Mouse (Mus musculus) neural tube, embryonic 11.5 days (tissue): ENCODE measurements at regions not wholly inside any gene's neighbourhood (a gene's known extent, or its start where the extent isn't known, plus 50 kb on each side); places are given as distances from the start of the nearest gene placed in this dataset.
A peak's percentile ranks its signal among the peaks of the same experiment; 100 is the strongest.

Experiments
- ATAC-seq: fragments of 200-750 bp; cut with Nextera tagmentation; 2 replicates; pipeline ENCODE4 v1.8.0; 2017; ENCODE audit warnings: moderate number of reproducible peaks, mild to moderate bottlenecking, moderate TSS enrichment, moderate library complexity; ENCODE audit not compliant: insufficient read depth, low FRiP score, low TSS enrichment
- DNase-seq: peaks from one replicate; pipeline ENCODE4 v3.0.0-alpha.2; 2015; ENCODE audit warnings: low spot score
- H3K27ac ChIP-seq: fragments of 300-500 bp; sonication (generic); 2 replicates; pipeline ENCODE4 v1.5.1; 2014; ENCODE audit warnings: low read depth, mild to moderate bottlenecking, low read length
- H3K27me3 ChIP-seq: fragments of 300-500 bp; sonication (generic); 2 replicates; pipeline ENCODE4 v1.6.1; 2014; ENCODE audit warnings: mild to moderate bottlenecking, low read length, mixed read lengths; ENCODE audit not compliant: control insufficient read depth, insufficient read depth
- H3K36me3 ChIP-seq: fragments of 300-500 bp; sonication (generic); 2 replicates; pipeline ENCODE4 v1.6.1; 2014; ENCODE audit warnings: mild to moderate bottlenecking, low read length, moderate library complexity, mixed read lengths; ENCODE audit not compliant: control insufficient read depth, insufficient read depth
- H3K4me1 ChIP-seq: fragments of 300-500 bp; sonication (generic); 2 replicates; pipeline ENCODE4 v1.6.1; 2014; ENCODE audit warnings: low read length, mixed read lengths; ENCODE audit not compliant: control insufficient read depth, insufficient read depth
- H3K4me2 ChIP-seq: fragments of 300-500 bp; sonication (generic); 2 replicates; pipeline ENCODE4 v1.6.1; 2014; ENCODE audit warnings: low read depth, mild to moderate bottlenecking, moderate library complexity
- H3K4me3 ChIP-seq: fragments of 300-500 bp; sonication (generic); 2 replicates; pipeline ENCODE4 v1.5.1; 2014; ENCODE audit warnings: low read depth, low read length
- H3K9ac ChIP-seq: fragments of 300-500 bp; sonication (generic); 2 replicates; pipeline ENCODE4 v1.6.1; 2014; ENCODE audit warnings: mild to moderate bottlenecking, low read length
- H3K9me3 ChIP-seq: fragments of 300-500 bp; sonication (generic); 2 replicates; pipeline ENCODE4 v1.6.1; 2016; ENCODE audit warnings: low read length; ENCODE audit not compliant: control insufficient read depth
- WGBS: fragments of 180-500 bp; shearing (Covaris S2); extraction: QIAGEN DNeasy Blood & Tissue Kit; methylation state at CpG from one replicate; pipeline ENCODE4 v1.1.7; 2014; 5-methylcytosine and 5-hydroxymethylcytosine counted together

- peaks cover 10% of the 10 kb centered on the region for H3K4me1 ChIP-seq
- no peaks in the 10 kb centered on the region for H3K27me3 ChIP-seq
- no peak overlapping the region for H3K4me2 ChIP-seq
- no peaks in the 10 kb centered on the region for H3K36me3 ChIP-seq
- 62% methylated on average over 3 of the region's 3 CpGs for WGBS
- no peak overlapping the region for H3K27ac ChIP-seq
- no peak overlapping the region for H3K4me3 ChIP-seq
- no peak overlapping the region for H3K9ac ChIP-seq
- DNase-seq (no peak), ATAC-seq (no peak)
- H3K9me3 ChIP-seq: no peaks in the 10 kb centered on the region
These were observed 240.0 kb downstream of the Cd83 start for GRCm38 (mm10) chr13:44024612-44025011.

DNA sequence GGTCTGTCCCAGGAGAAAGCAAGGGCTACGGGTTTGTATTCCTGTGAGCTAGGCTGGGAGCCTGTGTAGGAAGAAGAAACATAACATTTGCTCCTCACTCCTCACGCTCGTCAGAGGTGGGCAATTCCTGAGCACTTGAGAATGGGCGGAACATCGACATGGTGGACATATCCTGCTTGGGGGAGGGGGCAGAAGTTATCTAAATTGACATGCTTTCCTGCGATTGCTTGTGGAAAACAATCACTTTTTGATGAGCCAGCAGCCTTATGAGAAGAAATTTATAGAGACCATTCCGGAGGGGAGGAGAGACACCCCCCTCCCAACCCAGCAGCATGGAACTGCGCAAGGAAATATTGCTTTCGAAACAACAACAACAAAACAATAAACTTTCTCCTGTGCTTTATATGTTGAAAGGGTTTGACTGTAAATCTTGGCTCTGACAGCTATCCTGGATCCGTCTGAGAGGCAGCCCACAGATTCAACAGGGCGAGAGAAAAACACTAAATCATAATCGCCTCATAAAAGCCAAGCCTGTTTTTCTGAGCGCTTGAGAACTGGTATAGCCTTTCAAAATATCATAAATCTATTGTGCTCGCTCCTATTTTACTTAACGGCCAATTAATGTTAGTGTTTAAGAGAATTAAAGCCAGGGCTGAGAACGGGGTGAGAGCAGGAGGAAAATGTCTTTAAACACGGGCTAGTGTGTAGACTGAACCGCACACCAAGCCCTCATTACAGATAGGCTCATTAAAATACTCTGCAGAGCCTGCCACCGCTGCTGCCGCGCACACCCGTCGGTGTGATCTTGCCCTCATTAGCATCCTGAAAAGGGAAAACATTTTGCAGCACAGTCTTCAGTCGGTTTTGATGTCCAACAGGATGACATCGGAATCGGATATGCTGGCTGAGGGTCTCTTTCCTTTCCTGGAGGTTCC, 242.0 kb downstream of the Cd83 start:
- ATAC-seq (no peak), DNase-seq (no peak)
- no peak overlapping the region for H3K9ac ChIP-seq
- no peaks in the 10 kb centered on the region for H3K9me3 ChIP-seq
- H3K4me1 ChIP-seq: peaks cover 7% of the 10 kb centered on the region
- no peak overlapping the region for H3K4me3 ChIP-seq
- H3K27ac ChIP-seq: no peak overlapping the region
- no peaks in the 10 kb centered on the region for H3K36me3 ChIP-seq
- no peaks in the 10 kb centered on the region for H3K27me3 ChIP-seq
- WGBS: 57% methylated on average over 26 of the region's 26 CpGs
- 0 out of 2 replicates have a peak overlapping the region, but pooled peaks have one; percentile 10 for H3K4me2 ChIP-seq

DNA sequence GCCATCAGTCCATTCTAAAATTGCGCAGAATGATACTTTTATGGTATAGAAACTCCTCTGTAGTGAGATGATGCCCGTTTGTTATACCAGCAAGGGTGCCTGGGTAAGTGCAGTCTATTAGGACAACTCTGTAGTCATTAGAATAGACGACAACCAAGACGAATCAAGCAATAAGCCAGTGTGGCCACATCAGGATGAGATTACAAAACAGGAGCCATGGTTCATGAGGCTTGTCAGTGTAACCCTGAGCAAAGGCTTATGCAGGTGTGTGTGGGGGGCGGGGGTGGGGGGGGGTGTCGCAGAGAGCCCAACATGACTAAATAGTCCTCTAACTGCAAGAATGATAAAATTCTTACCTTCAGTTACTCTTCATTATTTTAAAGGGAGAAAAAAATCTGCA, 243.5 kb downstream of the Cd83 start:
- 88% methylated on average over 6 of the region's 6 CpGs for WGBS
- no peaks in the 10 kb centered on the region for H3K27me3 ChIP-seq
- no peak for ATAC-seq

DNA sequence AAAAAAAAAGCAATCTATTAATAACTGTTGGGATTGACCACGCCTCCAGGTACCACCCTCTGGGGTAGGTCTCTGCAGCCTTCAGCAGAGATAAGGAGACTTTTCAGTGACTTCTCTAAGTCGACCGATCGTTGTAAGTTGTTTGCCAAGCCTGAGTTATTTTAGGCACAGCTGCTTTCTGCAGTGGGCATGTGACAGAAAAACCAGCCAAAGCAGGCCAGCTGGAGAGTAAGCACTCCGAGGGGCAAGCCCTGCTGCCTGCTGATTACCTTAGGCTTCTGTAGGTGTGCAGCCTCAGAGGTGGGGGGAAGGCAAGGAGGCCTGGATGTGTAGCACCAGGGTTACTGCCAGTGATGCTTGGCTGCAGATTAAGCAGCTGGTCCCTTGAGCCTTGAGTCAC, 246.0 kb downstream of the Cd83 start:
- Histone ChIP-seq H3K4me1 (peaks cover 7% of the 10 kb centered on the region), H3K9me3 (no peaks in the 10 kb centered on the region), H3K27ac (no peak overlapping the region), H3K9ac (no peak overlapping the region), H3K36me3 (no peaks in the 10 kb centered on the region), H3K4me3 (no peak overlapping the region), H3K4me2 (no peak overlapping the region), H3K27me3 (no peaks in the 10 kb centered on the region)
- DNase-seq (no peak), ATAC-seq (no peak)
- 90% methylated on average over 5 of the region's 5 CpGs for WGBS

More for the DNA sequence above, 243.5 kb downstream of the Cd83 start:
- no peaks in the 10 kb centered on the region for H3K9me3 ChIP-seq
- H3K4me1 ChIP-seq: peaks cover 7% of the 10 kb centered on the region
- no peak overlapping the region for H3K9ac ChIP-seq
- no peak overlapping the region for H3K4me3 ChIP-seq
- no peak overlapping the region for H3K27ac ChIP-seq
- H3K4me2 ChIP-seq: no peak overlapping the region
- no peaks in the 10 kb centered on the region for H3K36me3 ChIP-seq
- no peak for DNase-seq

- Histone ChIP-seq H3K27ac (no peak overlapping the region), H3K9me3 (no peaks in the 10 kb centered on the region), H3K27me3 (no peaks in the 10 kb centered on the region), H3K4me1 (no peaks in the 10 kb centered on the region), H3K9ac (no peak overlapping the region), H3K36me3 (no peaks in the 10 kb centered on the region), H3K4me2 (no peak overlapping the region), H3K4me3 (no peak overlapping the region)
- WGBS: 53% methylated on average over 8 of the region's 8 CpGs
- DNase-seq (no peak), ATAC-seq (no peak)
These were observed 253.3 kb downstream of the Cd83 start for GRCm38 (mm10) chr13:44037774-44038294.

DNA sequence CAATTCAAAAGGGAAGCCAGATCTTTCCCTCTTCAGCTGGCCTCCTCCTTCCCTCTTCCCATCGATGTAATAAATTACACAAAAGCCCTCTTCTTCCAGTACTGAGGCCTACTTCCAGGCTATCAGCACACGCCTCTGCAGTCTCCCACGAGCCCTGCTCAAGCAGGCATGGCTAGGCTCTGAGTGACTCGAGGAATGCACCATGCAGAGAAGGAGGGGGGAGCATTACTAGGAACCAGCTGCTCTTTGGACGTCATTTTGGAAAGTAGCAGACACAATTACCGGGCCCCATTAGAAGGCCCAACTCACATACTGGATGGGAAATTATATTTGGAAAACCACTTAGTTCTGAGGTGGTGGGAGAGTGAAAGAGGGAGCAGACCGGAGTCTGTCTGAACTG, 253.7 kb downstream of the Cd83 start:
- Histone ChIP-seq H3K4me2 (no peak overlapping the region), H3K9me3 (no peaks in the 10 kb centered on the region), H3K9ac (no peak overlapping the region), H3K4me3 (no peak overlapping the region), H3K4me1 (no peaks in the 10 kb centered on the region), H3K27ac (no peak overlapping the region), H3K36me3 (no peaks in the 10 kb centered on the region), H3K27me3 (no peaks in the 10 kb centered on the region)
- no peak for ATAC-seq
- 37% methylated on average over 7 of the region's 7 CpGs for WGBS
- DNase-seq: no peak

DNA sequence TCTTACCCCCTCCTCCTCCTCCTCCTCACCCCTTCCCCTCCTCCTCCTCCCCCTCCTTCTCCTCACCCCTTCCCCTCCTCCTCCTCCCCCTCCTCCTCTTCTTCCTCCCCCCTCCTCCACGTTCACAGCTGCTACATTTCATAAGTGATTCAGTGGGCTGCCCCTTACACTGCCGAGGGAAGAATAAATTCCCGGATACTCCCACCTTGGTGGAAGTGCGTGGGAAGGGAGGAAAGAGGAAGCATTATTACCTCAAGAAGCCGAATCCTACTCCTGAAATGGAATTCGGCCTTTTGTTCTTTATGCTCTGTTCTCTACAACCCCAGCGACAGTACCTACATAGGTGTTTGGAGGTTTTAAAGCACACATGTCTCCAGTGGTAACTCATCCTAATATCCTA, 256.1 kb downstream of the Cd83 start:
- no peaks in the 10 kb centered on the region for H3K9me3 ChIP-seq
- no peaks in the 10 kb centered on the region for H3K27me3 ChIP-seq
- no peak overlapping the region for H3K4me3 ChIP-seq
- WGBS: 56% methylated on average over 7 of the region's 7 CpGs
- no peak overlapping the region for H3K9ac ChIP-seq
- peaks cover 4% of the 10 kb centered on the region for H3K4me1 ChIP-seq
- H3K36me3 ChIP-seq: no peaks in the 10 kb centered on the region
- DNase-seq (no peak), ATAC-seq (no peak)
- no peak overlapping the region for H3K27ac ChIP-seq
- H3K4me2 ChIP-seq: no peak overlapping the region

DNA sequence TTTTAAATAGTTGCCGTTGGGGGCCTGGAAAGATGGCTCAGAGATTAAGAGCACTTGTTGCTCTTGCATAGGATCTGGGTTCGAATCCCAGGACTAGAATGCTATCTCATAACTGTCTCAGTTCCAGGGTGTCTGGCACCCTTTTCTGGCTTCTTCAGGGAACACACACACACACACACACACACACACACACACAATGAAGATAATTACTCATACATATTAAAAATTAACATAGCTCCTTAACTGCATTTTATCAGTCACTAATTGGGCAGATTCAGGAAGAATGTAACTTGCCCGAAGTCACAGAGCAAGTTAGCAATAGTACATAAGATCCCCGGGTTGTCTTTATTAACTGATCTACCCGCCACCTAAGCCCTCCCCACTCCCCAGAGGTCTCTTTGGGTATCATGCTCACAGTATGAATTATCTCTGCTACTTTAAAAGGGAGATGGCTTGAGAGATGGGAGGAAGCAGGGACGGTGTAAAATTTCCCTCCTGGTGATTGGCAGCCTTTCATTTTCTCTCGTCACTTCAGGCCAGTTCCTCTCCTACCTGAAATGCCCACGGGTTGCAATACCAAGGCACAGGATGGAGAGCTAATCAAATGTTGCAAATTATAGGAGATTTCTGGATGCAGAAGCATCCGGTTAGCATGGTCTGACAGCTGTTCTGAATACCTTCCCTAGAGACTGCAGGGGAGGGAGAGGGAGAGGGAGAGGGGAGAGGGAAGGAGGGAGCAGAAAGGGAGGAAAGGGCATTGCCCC, 258.3 kb downstream of the Cd83 start:
- H3K9me3 ChIP-seq: no peaks in the 10 kb centered on the region
- WGBS: 45% methylated on average over 9 of the region's 9 CpGs
- H3K9ac ChIP-seq: peak overlapping the region; percentile 23; the same call in 1 of the 2 replicates
- H3K4me1 ChIP-seq: peaks cover 4% of the 10 kb centered on the region
- no peak overlapping the region for H3K27ac ChIP-seq
- peak overlapping the region; percentile 19; the same call in 1 of the 2 replicates for H3K4me2 ChIP-seq
- peak; percentile 63 for ATAC-seq
- no peaks in the 10 kb centered on the region for H3K27me3 ChIP-seq
- H3K4me3 ChIP-seq: no peak overlapping the region
- no peaks in the 10 kb centered on the region for H3K36me3 ChIP-seq
- peak; percentile 47 for DNase-seq
